Mouse (Mus musculus) olfactory bulb, adult 2 months (tissue): ENCODE data around the gene Supt5.

Experiments used
- CTCF ChIP-seq: fragments of 200-500 bp; IDR thresholded peaks from 2 replicates; pipeline ENCODE4 v1.5.1; 2012; ENCODE audit warnings: low read depth, mild to moderate bottlenecking, low read length, moderate library complexity; ENCODE audit not compliant: insufficient read depth
- POLR2A ChIP-seq: fragments of 200-500 bp; IDR thresholded peaks from 2 replicates; pipeline ENCODE4 v1.6.1; 2012; ENCODE audit warnings: mild to moderate bottlenecking, low read depth, low read length, moderate library complexity; ENCODE audit not compliant: insufficient read depth

GRCm38 (mm10) chr7:28318036-28318435 lies 20.5 kb downstream of the Supt5 start:
- TF ChIP-seq CTCF = no peak
- no peak for TF ChIP-seq POLR2A
